Mouse (Mus musculus) urinary bladder, postnatal 10 days (tissue): Measurements from ENCODE around the gene Ski.
A peak's percentile ranks its signal among the peaks of the same experiment; 100 is the strongest.
"Not testable (repeated sequence)": the region's sequence is repeated elsewhere in the genome, so short reads cannot be mapped to it uniquely, and the experiment has no call there.

Source experiments
- DNase-seq: peaks from one replicate; pipeline ENCODE4 v3.0.0; 2022; ENCODE audit warnings: low spot score

Ski gene

DNA sequence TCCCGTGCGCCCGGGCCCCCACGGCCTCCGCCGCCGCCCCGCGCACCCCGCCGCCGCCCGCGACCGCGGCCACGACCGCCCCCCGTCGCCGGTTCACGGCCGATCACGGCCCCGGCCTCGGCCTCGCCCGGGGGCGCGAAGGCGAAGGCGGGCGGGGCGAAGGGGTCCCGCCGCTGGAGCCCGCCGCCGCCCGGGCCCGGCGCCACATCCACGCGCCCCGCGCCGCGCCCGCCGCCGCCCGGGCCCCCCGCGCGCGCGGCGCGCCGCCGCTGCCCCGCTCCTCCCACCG, at the start of gene Ski:
TSS of gene Ski (minus strand) at position 41 of the 289 bp plus-strand sequence.
- DNase-seq, result no peak

DNA sequence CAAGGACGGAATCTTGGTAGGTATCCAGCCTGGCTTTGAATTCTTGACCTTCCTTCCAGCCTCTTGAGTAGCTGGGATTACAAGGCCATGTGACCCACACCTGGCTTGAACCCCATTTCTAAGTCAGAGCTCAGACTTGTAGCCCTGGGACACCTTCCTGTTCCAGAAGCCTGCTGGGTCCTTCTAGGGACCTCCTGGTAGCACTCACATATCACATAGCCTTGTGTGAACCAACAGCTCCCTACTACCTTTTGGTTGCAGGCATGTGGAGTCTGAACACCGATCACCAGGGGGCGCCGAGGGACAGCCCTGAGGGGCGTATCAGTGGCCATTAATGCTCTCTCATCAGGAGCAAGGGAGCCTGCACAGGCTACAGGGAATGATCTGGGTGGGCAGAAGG, 46.0 kb upstream of the Ski start:
- DNase-seq, result peak; percentile 35

DNA sequence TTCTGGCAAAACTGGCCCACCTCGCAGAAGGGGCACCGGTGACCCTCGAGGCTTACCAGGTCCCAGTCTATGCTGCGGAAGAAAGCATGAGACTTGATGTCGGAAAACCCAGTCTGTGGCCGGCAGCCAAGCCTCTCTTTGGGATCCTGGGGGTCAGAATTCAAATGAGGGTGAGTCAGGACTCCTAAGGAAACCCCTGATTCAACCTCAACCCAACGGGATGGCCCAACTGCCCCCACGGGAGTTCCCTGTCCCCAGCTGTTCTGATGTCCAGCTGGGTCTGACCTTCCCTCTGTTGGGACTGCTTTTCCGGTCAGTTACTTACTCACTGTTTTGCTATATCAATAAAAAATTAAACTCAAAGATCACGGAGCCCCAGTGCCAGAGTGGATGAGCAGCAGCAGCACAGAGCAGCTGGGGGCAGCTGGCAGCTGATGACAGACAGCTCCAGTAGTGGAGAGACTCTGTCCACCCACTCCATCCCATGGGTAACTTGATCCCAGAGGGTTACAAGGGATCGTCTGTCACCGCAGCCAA, 45.3 kb upstream of the Ski start:
- DNase-seq, result no peak

DNA sequence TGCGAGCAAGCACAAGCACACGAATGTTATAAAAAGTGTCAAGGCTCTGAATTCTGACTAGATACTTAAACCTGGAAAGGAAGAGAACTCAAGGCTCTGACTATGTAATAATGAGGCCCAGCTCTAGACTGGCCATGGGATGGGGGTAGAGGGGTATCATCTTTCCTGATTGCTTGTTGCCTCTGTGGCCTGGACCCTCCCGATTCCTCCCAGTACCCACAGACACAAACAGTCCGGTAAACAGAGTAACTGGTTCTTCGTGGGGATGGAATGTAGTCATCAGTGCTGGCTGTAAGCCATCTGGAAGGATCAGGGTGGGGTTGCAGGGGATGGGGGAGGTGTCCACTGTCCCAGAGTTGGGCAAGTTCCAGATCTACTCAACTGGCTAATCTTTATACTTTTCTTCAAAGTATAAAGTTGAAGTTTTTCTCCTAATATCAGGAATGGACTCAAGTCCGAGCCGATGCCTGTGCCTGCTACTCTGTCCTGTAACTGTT, 44.7 kb upstream of the Ski start:
- no peak for DNase-seq

DNA sequence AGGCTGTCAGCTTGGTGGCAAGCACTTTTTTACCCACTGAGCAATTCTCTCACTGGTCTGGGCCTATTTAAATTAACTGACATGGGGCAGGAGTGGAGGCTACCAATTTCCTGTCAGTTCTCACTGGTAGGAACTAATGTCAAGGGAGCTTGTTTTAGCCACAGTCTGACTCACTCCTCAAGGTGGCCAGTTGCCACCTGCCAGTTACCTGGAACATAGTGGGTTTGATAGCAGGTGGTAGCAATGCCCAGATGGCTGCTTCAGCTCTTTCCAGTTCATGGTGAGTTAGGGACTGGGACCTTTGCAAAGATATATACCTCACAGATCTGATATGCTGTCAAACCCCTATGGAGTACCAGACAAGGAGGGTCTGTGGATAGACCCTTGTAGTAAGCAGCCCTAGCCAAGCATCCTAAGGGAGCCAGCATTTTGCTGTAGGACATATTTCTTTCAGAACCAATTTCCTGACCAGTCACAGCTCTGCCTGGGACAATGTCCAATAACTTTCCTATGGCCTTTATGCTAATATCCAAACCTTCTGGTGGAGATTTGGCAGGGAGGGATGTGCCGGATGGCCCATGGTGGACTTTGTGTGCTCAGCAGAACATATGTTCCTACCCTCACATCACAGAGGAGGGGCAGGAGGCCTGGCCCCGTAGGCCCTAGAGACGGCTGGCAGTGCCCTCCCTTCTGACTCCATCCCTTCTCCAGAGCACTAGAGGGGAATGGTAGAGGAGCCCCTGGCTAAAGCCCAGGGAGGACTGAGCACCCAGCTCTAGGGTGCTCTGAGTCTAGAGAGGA, 42.3 kb upstream of the Ski start:
- DNase-seq, result no peak

DNA sequence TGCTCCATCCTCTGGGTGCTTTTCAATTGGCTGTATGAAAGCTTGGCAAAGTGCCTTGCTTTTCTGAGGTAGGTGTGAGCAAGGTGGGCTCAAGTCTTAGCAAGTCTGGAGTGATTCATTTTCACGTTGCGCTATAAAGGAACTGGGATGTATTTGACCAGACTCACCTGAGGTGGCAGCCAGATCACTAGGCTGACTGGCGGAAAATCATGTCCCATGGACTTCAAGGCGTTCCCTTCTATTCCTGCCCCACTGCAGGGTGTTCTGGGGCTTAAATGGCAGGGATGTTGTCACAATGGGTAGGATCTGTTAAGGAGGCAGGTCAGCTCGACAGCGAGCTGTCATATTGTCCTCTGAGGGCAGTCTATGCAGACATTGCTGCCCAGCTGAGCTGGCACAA, 29.9 kb upstream of the Ski start:
- DNase-seq, result no peak

DNA sequence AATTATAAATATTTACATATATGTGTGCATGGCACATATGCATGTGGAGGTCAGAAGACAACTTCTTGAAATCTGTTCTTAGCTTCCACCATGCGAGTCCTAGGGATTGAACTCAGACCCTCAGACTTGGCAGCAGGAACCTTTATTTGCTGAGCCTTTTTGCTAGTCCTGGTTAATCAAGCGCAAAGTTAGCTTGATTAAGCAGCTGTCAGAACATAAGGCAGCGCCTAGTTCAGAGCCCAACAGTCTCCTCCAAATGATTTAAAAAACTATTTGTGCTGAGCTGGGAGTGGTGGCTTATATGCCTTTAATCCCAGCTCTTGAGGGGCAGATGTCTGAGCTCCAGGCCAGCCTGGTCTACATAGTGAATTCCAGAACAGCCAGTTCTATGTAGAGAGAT, 28.8 kb upstream of the Ski start:
- DNase-seq, result no peak

DNA sequence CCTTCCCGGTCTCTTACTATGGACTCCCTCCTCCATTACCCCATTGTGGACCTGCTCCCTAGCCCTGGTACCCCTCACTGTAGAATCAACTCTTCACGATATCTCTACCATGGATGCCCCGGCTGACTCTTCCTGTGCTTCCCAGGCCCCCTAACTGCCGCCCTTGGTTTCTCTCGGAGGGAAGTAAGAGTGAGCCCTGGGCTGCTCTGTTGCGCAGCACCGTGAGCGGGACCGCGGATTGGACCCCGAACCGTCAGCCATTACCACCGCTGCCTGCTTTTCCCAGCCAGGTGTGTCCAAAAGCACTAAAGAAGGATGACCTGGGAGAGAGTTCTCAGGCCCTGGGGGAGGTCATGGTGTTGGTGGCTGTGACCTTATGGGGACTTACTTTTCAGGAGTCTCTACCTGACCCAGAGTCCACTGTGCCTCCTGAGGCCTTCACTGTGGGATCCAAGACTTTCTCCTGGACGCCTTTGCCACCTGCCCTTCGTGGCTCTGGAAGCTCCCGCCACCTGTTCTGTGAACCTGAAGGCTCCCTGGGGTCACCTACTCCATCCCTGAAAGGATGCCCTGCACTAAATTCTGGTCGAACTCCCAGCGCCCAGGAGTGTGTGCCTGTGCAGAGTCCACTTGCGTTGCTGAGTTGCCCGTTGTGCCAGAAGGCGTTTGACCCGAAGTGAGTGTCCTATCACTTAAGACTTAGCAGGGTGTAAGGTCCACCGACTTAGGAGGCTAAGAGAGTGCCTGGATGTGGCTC, 28.1 kb upstream of the Ski start:
- DNase-seq, result no peak

DNA sequence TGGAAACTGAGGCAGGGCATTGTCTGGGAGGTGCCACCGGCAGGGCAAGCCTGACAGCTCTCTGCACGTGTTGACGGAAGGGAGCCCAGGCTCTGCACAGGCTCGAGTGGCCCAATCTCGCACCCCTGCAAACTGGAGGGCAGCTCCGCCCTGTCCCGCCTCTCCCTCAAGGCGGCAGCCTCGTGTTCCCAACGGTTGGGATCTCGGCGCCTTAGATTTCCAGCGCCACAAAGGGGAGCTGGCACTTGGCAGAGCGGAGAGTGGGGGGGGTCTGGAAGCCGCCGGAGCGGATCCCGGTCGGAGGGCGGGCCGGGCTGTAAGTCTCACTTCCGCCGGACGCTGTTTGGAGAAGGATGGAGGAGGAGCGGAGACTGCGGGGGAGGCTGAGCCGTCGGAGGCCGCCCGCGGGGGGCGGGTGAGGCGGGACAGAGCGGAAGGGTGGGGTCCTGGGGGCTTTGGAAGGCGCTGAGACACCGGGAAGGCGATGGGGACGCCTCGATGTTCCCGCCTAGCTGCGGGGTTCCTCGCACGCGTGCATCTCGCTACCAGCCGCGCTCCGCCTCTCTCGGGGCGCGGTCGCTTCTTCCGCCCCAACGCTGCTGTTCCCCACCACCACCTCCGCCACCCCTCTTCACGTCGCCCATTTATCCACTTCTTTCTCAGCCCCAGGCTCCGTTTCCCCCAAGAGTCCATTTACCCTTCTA, 27.4 kb upstream of the Ski start, which contains the start of gene Faap20:
TSS of gene Faap20 (plus strand) at position 155 of the 704 bp plus-strand sequence.
- peak; percentile 57 for DNase-seq

DNA sequence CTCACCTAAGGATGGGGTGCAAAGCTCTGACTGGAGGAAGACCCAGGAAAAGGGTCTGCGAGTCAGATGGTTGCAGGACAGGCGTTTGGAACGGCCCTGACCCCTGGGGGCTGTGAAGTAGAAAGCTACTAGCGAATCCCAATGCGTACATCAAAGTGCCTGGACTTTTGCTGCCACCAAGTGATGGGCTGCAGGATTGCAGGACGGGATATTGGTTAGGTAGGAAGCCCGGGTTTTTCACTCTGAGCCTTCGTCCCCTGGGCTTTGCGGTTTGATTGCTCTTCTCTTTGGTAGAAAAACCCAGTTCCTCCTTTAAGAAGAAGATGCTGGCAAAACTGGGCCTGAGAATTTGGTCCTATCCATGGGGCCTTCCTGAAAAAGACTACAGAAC, 26.9 kb upstream of the Ski start:
- DNase-seq, result peak; percentile 77

DNA sequence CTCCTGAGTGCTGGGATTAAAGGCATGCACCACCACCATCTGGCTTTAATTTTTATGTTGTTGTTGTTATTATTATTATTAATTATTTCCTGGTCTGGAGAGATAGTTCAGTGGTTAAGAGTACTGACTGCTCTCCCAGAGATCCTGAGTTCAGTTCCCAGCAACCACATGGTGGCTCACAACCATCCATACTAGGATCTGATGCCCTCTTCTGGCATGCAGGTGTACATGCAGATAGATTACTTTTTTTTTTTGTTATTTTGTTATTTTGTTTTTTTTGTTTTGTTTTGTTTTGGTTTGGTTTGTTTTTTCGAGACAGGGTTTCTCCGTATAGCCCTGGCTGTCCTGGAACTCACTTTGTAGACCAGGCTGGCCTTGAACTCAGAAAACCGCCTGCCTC, 25.7 kb upstream of the Ski start:
- not testable (repeated sequence) for DNase-seq

DNA sequence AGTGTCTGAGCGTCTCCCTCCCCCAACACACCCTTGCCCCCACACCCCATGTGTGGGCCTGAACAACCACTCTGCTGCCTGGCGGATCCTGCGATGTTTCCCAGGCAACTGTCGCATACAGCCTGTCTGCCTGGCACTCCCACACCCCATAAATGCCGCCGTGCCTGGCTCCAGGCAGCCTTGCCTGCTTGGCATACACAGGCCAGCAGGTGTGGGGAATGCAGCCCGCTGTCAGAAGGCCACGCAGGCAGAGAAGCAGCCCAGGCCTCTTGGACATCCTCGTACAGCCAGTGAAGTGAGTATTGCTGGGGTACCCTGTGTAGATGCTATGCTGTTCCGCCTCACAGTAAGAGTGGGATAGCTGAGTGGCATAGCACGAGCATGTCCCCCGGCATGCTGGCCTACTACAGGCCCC, 24.3 kb upstream of the Ski start:
- DNase-seq, result no peak

DNA sequence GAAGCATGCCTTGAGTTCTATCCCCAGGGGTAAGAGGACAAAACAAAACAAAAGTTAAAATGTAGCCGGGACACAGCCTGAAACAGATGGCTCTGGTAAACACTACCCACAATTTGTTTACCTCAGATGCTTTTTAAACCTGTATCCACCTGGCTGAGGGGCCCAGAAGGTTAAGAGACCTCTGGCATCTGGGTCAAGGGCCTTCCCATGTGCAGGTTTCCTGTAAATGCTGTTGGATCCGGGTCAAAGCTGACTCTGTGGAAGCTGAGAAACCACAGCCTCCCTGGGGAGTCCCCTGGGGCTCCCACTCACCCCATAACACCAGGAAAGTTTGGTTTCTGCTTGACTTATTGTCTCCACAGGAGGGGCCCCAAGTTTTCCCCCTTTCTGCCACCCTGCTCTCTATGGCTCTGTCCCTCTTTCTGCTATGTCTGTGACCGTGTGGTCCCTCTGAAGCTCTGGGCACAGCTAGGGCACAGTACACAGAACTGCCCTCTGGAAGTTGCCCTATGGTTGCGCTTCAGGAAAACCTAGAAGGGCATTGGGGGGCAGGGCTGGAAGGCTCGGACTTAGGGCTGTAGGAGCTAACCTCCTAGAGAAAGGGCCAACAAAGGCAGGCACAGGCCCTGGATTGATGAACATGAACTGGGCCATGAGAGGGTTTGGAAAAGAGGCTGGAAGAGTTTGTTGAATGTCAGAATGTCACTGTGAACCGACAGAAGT, 23.5 kb upstream of the Ski start:
- no peak for DNase-seq

DNA sequence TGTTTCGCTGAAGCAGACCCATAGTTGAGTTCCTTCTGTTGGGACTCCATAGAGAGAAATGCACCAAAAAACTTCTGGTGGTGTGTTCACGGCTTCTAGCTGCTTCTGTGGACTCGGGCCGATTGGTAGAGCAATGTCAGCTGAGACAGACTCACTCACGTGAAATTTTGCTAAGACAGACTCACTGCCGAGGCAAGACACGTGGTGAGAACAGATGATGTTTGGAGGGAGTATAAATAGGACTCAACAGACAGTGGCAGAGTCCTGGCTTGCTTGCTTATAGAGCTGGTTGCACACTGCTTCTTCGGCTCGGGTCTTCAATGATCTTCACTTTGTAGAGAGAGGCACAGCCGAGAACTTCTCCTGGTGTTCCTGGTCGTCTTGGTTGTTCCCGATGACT, 20.8 kb upstream of the Ski start:
- no peak for DNase-seq

DNA sequence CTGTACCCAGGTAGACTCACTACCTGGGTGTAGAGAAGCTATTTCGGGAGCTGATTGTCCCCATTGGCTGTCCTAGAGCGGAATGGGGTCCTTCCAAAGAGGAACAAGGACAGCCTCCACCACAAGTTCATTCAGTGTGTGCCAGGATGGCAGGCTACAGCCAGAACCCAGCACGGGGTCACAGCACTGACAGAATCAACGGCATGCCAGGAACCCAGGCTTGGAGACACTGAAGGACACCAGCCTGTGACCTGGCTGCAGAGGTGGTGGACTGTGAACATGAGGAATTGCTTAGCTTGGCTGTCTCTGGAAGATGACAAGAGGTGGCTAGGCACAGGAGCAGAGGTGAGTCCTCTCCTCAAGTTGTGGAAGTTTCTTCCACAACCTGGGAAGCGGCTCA, 19.9 kb upstream of the Ski start:
- DNase-seq, result no peak

DNA sequence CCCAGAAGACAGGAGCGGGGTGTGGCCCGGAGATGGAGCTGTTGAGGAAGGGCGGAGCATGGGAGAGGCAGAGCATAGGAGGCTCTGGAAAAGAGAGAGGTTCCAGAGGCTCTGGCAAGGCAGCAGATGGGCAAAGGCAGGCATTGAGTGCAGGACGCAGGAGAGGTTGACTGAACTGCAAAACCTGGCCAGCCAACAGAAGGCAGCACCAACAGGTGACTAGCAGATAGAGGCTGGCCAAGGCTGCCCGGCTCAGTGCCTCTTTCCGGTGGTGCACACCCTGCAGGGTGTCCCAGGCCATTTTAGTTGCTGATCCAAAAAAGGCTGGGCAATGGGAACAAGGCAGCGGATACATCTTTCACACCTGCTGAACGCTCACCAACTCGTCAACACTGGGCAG, 19.4 kb upstream of the Ski start:
- no peak for DNase-seq

DNA sequence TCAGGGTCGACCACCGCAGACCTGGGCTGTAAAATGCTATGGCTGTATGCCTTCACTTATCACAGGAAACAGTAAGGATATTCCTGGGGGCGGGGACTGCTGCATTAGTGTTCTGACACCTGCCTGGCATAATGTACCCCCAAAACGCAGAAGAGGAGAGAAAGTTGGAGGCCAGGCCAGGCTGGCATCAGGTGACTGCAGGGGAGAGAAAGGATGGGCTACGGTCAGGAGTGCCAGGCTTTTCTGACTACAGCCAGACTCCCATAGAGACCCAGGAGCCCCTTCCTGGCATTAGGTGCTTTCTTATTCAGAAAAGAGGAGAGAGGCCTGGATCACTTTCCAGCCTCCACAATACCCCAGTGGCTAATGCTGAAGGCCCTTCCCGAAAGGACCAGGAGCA, 17.1 kb upstream of the Ski start:
- no peak for DNase-seq

DNA sequence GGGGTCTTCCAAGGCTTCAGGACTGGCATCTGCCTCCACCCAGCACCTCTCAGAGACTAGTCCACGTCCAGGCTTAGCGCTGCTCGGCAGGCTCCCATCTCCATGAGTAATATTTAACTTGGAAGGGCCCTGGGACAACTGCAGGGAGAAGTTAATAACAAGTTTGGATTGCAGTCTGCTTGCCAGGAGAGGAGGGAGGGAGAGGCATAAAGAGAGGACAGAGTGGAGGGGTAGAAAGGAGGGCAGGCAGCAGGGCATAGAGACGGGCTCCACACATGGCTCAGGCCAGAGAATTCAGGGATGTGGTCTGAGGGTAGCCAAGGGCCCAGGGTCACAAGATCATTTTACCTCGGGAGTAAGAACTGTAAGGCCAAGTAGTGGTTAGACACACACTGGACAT, 15.9 kb upstream of the Ski start:
- no peak for DNase-seq

DNA sequence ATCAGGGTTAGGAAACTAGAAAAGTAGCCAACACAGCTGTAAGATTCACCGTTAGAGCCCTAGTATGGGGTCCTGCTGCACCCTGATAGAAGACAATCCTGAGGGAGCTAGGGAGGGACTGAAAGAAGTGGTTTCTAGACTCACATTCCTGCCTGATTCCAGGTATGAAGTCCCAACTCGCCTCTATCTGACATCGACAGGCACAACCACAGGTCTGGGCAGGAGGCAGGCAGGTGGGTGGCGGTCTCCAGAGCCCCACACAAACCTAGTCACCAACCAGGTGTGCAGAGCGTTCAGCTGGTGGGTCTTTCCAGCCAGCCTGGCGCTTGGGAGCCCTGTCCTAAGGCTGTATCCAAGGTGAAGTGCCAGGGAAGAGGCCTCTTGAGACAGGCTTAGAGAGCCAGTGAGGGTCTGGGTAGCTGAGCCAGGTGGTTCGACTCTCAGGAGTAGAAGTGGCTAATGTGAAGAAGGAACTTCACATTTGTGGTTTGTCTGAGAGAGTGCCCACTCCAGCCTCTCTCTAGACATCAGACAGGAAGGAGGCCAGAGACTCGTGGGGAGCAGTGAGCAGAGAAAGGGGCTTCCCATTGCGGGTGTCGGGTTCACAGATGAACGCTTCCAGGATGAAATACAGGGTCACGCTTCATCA, 14.5 kb upstream of the Ski start:
- DNase-seq, result no peak

DNA sequence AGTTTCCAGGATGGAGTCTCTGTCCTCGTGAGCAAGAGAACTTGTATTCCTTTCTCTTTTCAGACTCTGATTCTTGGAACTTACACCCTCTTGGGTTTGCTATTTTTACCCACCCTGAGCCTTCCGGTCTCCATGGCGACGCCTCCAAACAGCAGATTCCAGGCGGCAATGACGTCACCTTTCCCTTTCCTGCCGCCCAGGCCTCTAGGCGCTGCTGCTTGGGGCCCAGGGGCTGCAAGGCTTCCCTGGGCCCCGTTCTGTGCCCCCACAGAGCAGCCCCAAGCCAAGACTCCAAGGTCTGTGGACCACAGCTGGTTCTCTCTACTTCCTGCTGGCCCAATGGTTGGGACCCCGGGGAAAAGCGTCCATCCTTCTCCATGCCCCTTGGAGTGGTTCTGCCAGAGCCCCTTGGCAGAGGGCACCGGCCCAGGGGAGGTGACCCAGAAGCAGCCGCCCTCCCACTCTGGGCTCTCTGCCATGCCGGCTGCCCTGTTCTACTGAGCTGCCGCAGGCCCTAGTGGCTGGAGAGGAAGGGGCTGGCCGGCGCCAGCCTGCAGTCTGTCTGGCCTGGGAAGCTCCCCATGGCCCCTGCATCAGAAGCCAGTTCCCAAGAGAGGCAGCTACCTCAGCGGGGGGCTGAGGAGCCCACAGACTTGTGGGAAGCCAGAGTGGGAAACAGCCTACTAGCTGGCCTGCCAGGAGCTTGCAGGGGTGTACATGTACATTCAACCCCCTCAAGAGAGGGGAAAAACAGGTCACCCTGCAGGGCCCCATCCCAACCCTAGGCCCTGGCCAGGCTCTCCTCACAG, 13.1 kb upstream of the Ski start:
- no peak for DNase-seq
